Mouse (Mus musculus): ENCODE results near the gene Tmem262. TPM values are rescaled to one million over a fixed set of nuclear protein-coding genes. Genes with fewer than 3 reads are reported as not detected.

Gene Tmem262
- polyA plus RNA-seq, 1 experiment from 2014 or later: not detected

GRCm38 (mm10) chr19:6052516-6052915 lies 27.3 kb upstream of the Tmem262 start:
- no peak overlapping the region for H3K4me3 ChIP-seq (ENCODE audit: inconsistent target)
- H3K27ac ChIP-seq: no peak overlapping the region
- H3K36me3 ChIP-seq (ENCODE audit: inconsistent target): peaks cover 74% of the 10 kb centered on the region
- H3K79me2 ChIP-seq (ENCODE audit: inconsistent target): peaks cover 91% of the 10 kb centered on the region
- 95% methylated on average over 7 of the region's 7 CpGs for WGBS (ENCODE audit: missing documents)

DNA sequence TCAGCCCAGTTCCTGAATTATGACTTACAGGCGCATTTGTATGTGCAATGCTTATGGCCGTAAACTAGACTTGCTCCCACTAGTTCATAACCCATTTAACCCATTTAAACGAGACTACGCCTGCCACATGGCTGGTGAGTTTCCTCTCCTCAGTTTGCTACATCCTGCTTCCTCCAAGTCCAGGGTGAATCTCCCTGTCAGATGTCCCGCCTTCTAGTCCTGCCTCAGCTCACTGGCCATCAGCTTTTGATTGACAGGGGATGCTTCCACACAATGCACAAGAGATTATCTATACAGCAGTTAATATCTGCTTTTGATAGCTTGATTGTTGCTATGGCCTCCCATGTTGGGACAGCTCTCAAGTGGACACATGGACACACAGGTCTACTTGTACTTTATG lies 25.5 kb upstream of the Tmem262 start:
- 72% methylated on average over 5 of the region's 5 CpGs for WGBS (ENCODE audit: missing documents)
- Histone ChIP-seq H3K27ac (no peak overlapping the region), H3K36me3 (ENCODE audit: inconsistent target) (peaks cover 65% of the 10 kb centered on the region), H3K79me2 (ENCODE audit: inconsistent target) (peaks cover 89% of the 10 kb centered on the region), H3K4me3 (ENCODE audit: inconsistent target) (no peak overlapping the region)

DNA sequence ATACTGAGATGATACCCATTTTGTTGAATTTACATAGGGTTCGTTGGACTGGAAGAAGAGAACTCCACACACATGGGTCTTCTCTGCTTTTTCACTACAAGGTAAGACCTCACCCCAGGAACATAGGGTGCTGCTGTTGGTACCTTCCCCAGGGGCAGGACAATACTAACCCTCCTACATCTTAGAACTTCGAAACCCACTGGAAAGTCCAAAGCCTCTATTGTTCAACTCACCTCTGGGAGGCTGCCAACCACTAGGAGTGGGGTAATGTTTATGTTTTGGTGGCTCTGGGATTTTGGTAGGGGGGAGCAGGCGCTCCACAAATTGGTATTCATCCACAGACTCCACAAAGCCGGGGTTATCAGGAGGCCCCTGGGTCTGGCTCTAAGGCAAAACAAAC lies 23.1 kb upstream of the Tmem262 start:
- WGBS (ENCODE audit: missing documents): 63% methylated on average over 4 of the region's 4 CpGs
- Histone ChIP-seq H3K36me3 (ENCODE audit: inconsistent target) (peaks cover 41% of the 10 kb centered on the region), H3K79me2 (ENCODE audit: inconsistent target) (peaks cover 70% of the 10 kb centered on the region), H3K27ac (no peak overlapping the region; the same call in 1 of the 2 replicates), H3K4me3 (ENCODE audit: inconsistent target) (peak overlapping the region; percentile 78)

GRCm38 (mm10) chr19:6057313-6058096 lies 22.3 kb upstream of the Tmem262 start, which contains the start of the genes Mrpl49 and Fau:
Gene Mrpl49 (minus strand): TSS chr19:6057785.
Gene Fau (plus strand): TSS chr19:6057844.
- Histone ChIP-seq H3K36me3 (ENCODE audit: inconsistent target) (peaks cover 33% of the 10 kb centered on the region), H3K79me2 (ENCODE audit: inconsistent target) (peaks cover 70% of the 10 kb centered on the region), H3K4me3 (ENCODE audit: inconsistent target) (peak within 1 kb of the TSS; percentile 78), H3K27ac (peak within 1 kb of the TSS; percentile 78)
- WGBS (ENCODE audit: missing documents): under 1% methylated on average over 63 of the region's 63 CpGs

DNA sequence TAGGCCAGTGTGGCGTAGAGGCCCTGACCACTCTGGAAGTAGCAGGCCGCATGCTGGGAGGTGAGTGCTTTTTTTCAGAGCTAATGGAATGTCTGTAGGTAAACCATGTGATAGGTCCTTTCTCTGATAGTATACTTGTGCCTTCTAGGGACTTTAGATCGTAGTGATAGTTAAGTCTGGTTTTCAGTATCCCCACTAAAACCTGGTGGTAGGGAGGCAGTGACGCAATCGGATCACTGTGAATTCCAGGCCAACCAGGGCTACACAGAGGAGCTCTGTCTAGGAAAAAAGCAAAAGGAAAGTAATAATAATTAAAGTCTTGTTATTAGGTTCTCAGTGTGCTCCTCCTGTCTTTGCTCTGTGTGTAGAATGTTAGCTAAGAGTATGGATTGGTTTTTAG lies 21.3 kb upstream of the Tmem262 start:
- peaks cover 23% of the 10 kb centered on the region for H3K36me3 ChIP-seq (ENCODE audit: inconsistent target)
- peak overlapping the region; percentile 78 for H3K27ac ChIP-seq
- peaks cover 68% of the 10 kb centered on the region for H3K79me2 ChIP-seq (ENCODE audit: inconsistent target)
- 39% methylated on average over 5 of the region's 5 CpGs for WGBS (ENCODE audit: missing documents)
- H3K4me3 ChIP-seq (ENCODE audit: inconsistent target): peak overlapping the region; percentile 78

DNA sequence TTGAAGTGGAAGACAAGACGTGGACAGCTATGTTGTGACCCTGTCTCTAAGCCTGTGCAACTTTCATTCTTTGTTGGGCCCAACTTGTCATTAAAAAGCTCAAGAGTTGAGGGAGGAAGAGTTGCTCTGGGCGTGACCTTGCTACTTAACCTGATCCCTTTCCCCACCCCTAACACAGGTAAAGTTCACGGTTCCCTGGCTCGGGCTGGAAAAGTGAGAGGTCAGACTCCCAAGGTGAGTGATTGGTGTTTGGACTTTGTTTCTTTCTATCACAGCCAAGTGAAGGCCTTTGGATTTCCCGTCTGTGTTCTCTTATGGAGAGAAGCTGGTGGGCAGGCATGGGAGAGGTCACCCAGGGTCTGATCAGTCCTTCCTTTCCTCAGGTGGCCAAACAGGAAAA lies 20.9 kb upstream of the Tmem262 start:
- Histone ChIP-seq H3K4me3 (ENCODE audit: inconsistent target) (peak overlapping the region; percentile 78), H3K27ac (peak overlapping the region; percentile 78; the same call in 1 of the 2 replicates), H3K36me3 (ENCODE audit: inconsistent target) (peaks cover 18% of the 10 kb centered on the region), H3K79me2 (ENCODE audit: inconsistent target) (peaks cover 68% of the 10 kb centered on the region)
- WGBS (ENCODE audit: missing documents): 87% methylated on average over 5 of the region's 5 CpGs

DNA sequence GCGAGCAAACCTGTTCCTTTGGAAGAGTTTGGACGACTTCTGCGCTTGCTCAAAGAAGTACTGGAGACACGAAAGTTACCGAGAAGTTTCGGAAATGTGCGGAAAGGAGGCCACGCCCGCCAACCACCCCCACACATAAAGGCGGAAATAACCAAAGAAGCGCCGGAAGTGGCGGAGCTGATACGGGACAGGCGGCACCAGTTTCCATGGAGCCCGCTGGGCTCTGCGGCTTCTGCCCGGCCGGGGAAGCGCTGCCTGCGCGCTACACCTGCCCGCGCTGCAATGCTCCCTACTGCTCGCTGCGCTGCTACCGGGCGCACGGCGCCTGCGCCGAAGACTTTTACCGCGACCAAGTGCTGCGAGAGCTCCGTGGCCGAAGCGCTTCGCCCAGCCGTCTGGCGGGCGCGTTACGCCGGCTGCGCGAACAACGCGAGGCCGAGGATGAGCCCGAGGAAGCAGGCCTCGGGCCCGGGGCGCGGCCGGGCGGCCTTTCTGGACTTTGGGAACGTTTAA lies 18.8 kb upstream of the Tmem262 start, which contains the start of gene Znhit2:
Gene Znhit2, plus strand, starts transcription at position 172 of the 513 bp plus-strand sequence.
- under 1% methylated on average over 57 of the region's 58 CpGs for WGBS (ENCODE audit: missing documents)
- peak within 1 kb of the TSS; percentile 58 for H3K27ac ChIP-seq
- peak within 1 kb of the TSS; percentile 62 for H3K4me3 ChIP-seq (ENCODE audit: inconsistent target)
- peaks cover 51% of the 10 kb centered on the region for H3K79me2 ChIP-seq (ENCODE audit: inconsistent target)
- no peaks in the 10 kb centered on the region for H3K36me3 ChIP-seq (ENCODE audit: inconsistent target)

DNA sequence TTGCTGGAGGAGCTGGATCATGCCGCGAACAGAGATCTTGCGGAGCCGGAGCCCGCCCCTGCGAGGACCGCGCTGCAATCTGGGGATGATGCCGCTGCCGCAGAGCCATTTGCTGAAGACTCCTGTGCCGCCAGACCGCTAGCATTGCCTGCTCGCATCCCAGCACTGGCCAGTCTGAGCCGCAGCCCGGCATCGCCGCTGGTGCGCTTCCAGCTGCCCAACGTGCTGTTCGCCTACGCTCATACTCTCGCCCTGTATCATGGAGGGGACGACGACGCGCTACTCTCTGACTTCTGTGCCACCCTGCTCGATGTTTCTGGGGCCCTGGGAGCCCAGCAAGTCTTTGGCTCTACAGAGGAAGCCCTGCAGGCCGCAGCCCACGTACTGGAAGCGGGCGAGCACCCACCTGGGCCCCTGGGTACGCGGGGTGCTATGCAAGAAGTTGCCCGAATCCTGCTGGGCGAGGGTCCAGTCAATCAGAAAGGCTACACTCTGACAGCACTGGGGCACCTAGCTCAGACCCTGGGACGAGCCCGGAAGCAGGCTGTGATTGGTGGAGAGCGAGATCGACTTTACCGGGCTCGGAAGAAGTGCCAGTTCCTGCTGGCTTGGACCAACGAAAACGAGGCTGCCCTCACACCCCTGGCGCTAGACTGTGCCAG lies 18.1 kb upstream of the Tmem262 start:
- peak overlapping the region; percentile 62 for H3K4me3 ChIP-seq (ENCODE audit: inconsistent target)
- peak overlapping the region; percentile 58 for H3K27ac ChIP-seq
- no peaks in the 10 kb centered on the region for H3K36me3 ChIP-seq (ENCODE audit: inconsistent target)
- H3K79me2 ChIP-seq (ENCODE audit: inconsistent target): peaks cover 44% of the 10 kb centered on the region
- under 1% methylated on average over 43 of the region's 44 CpGs for WGBS (ENCODE audit: missing documents)

DNA sequence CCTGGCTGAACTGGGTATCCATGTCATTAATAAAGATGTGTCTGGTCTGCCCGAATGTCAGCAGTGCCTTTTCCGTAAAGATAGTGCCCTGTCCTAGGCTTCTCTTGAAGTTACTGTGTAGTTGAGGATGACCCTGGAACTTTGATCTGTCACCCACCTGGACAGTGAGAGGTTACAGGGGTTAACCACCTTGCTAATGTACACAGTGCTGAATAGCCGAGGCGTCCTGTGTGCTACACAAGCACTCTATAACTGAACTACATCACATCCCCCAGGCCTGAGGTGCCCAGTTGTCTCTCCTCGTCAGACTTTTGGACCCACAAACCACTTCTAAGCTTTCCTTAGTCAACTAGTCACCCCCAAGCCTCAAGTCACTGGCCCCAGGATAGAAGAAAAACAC lies 17.4 kb upstream of the Tmem262 start:
- H3K36me3 ChIP-seq (ENCODE audit: inconsistent target): no peaks in the 10 kb centered on the region
- H3K4me3 ChIP-seq (ENCODE audit: inconsistent target): peak overlapping the region; percentile 62
- WGBS (ENCODE audit: missing documents): 63% methylated on average over 5 of the region's 5 CpGs
- peak overlapping the region; percentile 58; the same call in 1 of the 2 replicates for H3K27ac ChIP-seq
- H3K79me2 ChIP-seq (ENCODE audit: inconsistent target): peaks cover 38% of the 10 kb centered on the region

DNA sequence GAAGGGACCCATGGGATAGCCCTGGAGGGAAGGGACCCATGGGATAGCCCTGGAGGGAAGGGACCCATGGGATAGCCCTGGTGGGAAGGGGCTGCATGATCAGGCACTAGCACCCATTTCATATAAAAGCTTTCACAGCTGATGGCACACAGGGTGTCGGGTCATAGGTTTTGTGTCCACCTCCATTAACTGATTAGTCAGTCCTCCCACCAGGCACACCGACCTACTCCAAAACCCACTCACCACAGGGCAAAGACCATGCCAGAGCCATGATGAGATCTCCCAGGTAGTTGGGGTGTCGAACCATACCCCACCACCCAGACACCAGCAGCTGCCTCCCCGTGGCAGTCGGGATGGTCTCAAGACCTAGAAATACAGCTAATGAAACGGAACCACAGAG lies 16.8 kb upstream of the Tmem262 start:
- Histone ChIP-seq H3K27ac (no peak overlapping the region), H3K79me2 (ENCODE audit: inconsistent target) (peaks cover 33% of the 10 kb centered on the region), H3K36me3 (ENCODE audit: inconsistent target) (no peaks in the 10 kb centered on the region), H3K4me3 (ENCODE audit: inconsistent target) (no peak overlapping the region)
- 100% methylated on average over 4 of the region's 6 CpGs for WGBS (ENCODE audit: missing documents)

- H3K27ac ChIP-seq: 0 out of 2 replicates have a peak overlapping the region, but pooled peaks have one; percentile 79
- peaks cover 18% of the 10 kb centered on the region; the same call in 1 of the 2 replicates for H3K36me3 ChIP-seq (ENCODE audit: inconsistent target)
- peaks cover 16% of the 10 kb centered on the region for H3K79me2 ChIP-seq (ENCODE audit: inconsistent target)
- H3K4me3 ChIP-seq (ENCODE audit: inconsistent target): peak overlapping the region; percentile 76
- WGBS (ENCODE audit: missing documents): 38% methylated on average over 5 of the region's 5 CpGs
Measured at GRCm38 (mm10) chr19:6066571-6066970, 13.3 kb upstream of the Tmem262 start.

- Histone ChIP-seq H3K79me2 (ENCODE audit: inconsistent target) (peaks cover 14% of the 10 kb centered on the region), H3K4me3 (ENCODE audit: inconsistent target) (peak overlapping the region; percentile 76), H3K36me3 (ENCODE audit: inconsistent target) (peaks cover 18% of the 10 kb centered on the region; the same call in 1 of the 2 replicates), H3K27ac (peak overlapping the region; percentile 79)
- WGBS (ENCODE audit: missing documents): 3% methylated on average over 25 of the region's 30 CpGs
Measured at GRCm38 (mm10) chr19:6067011-6067723, 12.7 kb upstream of the Tmem262 start.

DNA sequence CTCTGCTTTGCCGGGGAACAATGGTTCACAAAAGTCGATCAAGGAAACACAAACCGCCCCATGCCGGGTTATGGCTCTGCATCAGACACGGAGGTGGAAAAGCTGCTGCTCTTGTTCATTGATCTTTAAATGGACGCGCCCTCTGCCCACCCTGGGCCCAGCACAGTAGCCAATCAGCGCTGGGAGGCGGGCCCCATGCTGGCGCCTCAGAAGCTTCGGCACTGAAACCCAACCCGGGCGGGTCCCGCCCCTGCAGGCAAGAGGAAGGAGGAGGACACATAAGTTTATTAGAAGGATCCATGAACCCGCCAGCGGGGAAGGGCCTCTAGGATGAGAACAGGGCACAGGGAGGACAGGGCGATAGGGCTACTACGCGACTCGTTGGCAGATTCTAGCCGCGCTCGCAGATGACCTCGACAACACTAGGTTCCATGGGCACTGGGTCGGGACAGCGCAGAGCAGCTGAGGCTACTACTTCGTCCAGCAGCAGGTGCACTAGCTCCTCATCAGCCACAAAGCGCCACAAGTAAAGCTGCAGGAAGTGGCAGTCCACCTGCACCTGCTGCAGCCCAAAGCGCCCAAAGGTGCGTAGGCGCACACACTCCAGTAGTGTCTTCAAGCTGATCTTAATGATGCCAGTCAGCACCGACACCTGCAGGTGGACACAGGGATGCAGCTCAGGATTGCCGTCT lies 12.0 kb upstream of the Tmem262 start, which contains the start of gene Tm7sf2:
Gene Tm7sf2, minus strand, starts transcription at position 650 of the 692 bp plus-strand sequence.
- H3K4me3 ChIP-seq (ENCODE audit: inconsistent target): peak within 1 kb of the TSS; percentile 76
- WGBS (ENCODE audit: missing documents): 21% methylated on average over 33 of the region's 33 CpGs
- H3K27ac ChIP-seq: peak within 1 kb of the TSS; percentile 79
- H3K79me2 ChIP-seq (ENCODE audit: inconsistent target): peaks cover 14% of the 10 kb centered on the region
- peaks cover 18% of the 10 kb centered on the region; the same call in 1 of the 2 replicates for H3K36me3 ChIP-seq (ENCODE audit: inconsistent target)
